Mouse (Mus musculus) cerebellum, adult 2 months (tissue): ENCODE data around the gene Pla2g2e.
A peak's percentile ranks its signal among the peaks of the same experiment; 100 is the strongest.

ENCODE experiments used
- CTCF ChIP-seq: fragments of 200-500 bp; IDR thresholded peaks from 2 replicates; pipeline ENCODE4 v1.5.1; 2011; ENCODE audit warnings: low read depth, mild to moderate bottlenecking, control low read depth, low read length, moderate library complexity, borderline replicate concordance; ENCODE audit not compliant: insufficient read depth
- POLR2A ChIP-seq: fragments of 200-500 bp; IDR thresholded peaks from 2 replicates; pipeline ENCODE4 v1.6.1; 2011; ENCODE audit warnings: low read length, control low read depth, borderline replicate concordance; ENCODE audit not compliant: insufficient read depth

DNA sequence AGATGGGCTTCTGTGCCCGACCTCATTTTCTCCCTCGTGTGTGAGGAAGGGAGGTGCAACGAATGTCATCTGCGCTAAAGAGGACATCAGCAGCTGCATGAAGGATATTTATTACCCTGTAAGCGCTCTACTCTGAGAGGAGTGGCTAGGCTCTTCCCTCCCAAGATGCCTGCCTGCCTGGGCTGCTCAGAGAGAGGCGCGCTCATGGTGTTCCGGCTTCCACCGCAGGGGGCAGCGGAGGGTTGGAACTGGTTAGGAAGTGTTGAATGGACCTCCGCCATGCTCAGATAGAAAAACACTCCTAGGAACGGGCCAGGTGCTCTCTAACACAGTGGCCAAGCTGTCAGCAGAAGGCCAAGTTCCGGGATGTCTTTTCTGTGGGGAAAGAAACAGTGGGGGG is 18.0 kb upstream of the Pla2g2e start:
- TF ChIP-seq POLR2A (no peak), CTCF (peak; percentile 63)
